Mouse (Mus musculus): ENCODE results near the gene Nmnat1.

GRCm38 (mm10) chr4:149424755-149425154, 60.2 kb downstream of the Nmnat1 start:
- no peak for TF ChIP-seq RCOR1 (IDR thresholded peaks at IDR 0.05; ENCODE audit: low read depth, low read length)
- no peak for TF ChIP-seq POLR2A (IDR thresholded peaks at IDR 0.05; ENCODE audit: control insufficient read depth in 1 of 2, insufficient read depth in 1 of 2, low read depth in 1 of 2, low read length in 2 of 2, poor library complexity in 1 of 2)
- no peak for TF ChIP-seq ETS1 (IDR thresholded peaks at IDR 0.05; ENCODE audit: low read depth, low read length)
- TF ChIP-seq MAZ (IDR thresholded peaks at IDR 0.05; ENCODE audit: low read depth, low read length): no peak
- TF ChIP-seq MAX (IDR thresholded peaks at IDR 0.05; ENCODE audit: low read length): no peak
- no peak for TF ChIP-seq CTCF (IDR thresholded peaks at IDR 0.05 in 2 of 3, conservative IDR thresholded peaks at IDR 0.05 in 1 of 3; ENCODE audit: control insufficient read depth in 1 of 3, insufficient read depth in 1 of 3, low read depth in 2 of 3, low read length in 3 of 3, poor library complexity in 1 of 3, severe bottlenecking in 1 of 3)
- TF ChIP-seq GATA1 (IDR thresholded peaks at IDR 0.05; ENCODE audit: low read depth, low read length): no peak
- no peak for TF ChIP-seq JUND (IDR thresholded peaks at IDR 0.05; ENCODE audit: low read depth, low read length)
- TF ChIP-seq POLR2AphosphoS2 (IDR thresholded peaks at IDR 0.05; ENCODE audit: low read length): no peak

Data from MEL (cell line).